Mouse (Mus musculus) small intestine, adult 2 months (tissue): ENCODE measurements around the gene Cacng2.

Experiments used
- CTCF ChIP-seq: fragments of 200-500 bp; IDR thresholded peaks from 2 replicates; pipeline ENCODE4 v1.5.1; 2012; ENCODE audit warnings: low read depth, mild to moderate bottlenecking, control low read depth, inconsistent platforms, low read length, moderate library complexity, mixed read lengths; ENCODE audit not compliant: insufficient replicate concordance, insufficient read length; ENCODE audit errors: extremely low read depth
- POLR2A ChIP-seq: fragments of 200-500 bp; IDR thresholded peaks from 2 replicates; pipeline ENCODE4 v1.6.1; 2012; ENCODE audit warnings: low read depth, mild to moderate bottlenecking, control low read depth, inconsistent platforms, low read length, moderate library complexity

- no peak for TF ChIP-seq CTCF
- no peak for TF ChIP-seq POLR2A
These were observed 13.6 kb upstream of the Cacng2 start for GRCm38 (mm10) chr15:78133389-78133788.
